Mouse (Mus musculus) neural tube, embryonic 11.5 days (tissue): ENCODE measurements around the gene Riiad1. TPM values are rescaled to one million over a fixed set of nuclear protein-coding genes. Genes with fewer than 3 reads are reported as not detected.

ENCODE experiments used
- ATAC-seq: fragments of 200-750 bp; cut with Nextera tagmentation; 2 replicates; pipeline ENCODE4 v1.8.0; 2017; ENCODE audit warnings: moderate number of reproducible peaks, mild to moderate bottlenecking, moderate TSS enrichment, moderate library complexity; ENCODE audit not compliant: insufficient read depth, low FRiP score, low TSS enrichment
- DNase-seq: peaks from one replicate; pipeline ENCODE4 v3.0.0-alpha.2; 2015; ENCODE audit warnings: low spot score
- H3K27ac ChIP-seq: fragments of 300-500 bp; sonication (generic); 2 replicates; pipeline ENCODE4 v1.5.1; 2014; ENCODE audit warnings: low read depth, mild to moderate bottlenecking, low read length
- H3K27me3 ChIP-seq: fragments of 300-500 bp; sonication (generic); 2 replicates; pipeline ENCODE4 v1.6.1; 2014; ENCODE audit warnings: mild to moderate bottlenecking, low read length, mixed read lengths; ENCODE audit not compliant: control insufficient read depth, insufficient read depth
- H3K36me3 ChIP-seq: fragments of 300-500 bp; sonication (generic); 2 replicates; pipeline ENCODE4 v1.6.1; 2014; ENCODE audit warnings: mild to moderate bottlenecking, low read length, moderate library complexity, mixed read lengths; ENCODE audit not compliant: control insufficient read depth, insufficient read depth
- H3K4me1 ChIP-seq: fragments of 300-500 bp; sonication (generic); 2 replicates; pipeline ENCODE4 v1.6.1; 2014; ENCODE audit warnings: low read length, mixed read lengths; ENCODE audit not compliant: control insufficient read depth, insufficient read depth
- H3K4me2 ChIP-seq: fragments of 300-500 bp; sonication (generic); 2 replicates; pipeline ENCODE4 v1.6.1; 2014; ENCODE audit warnings: low read depth, mild to moderate bottlenecking, moderate library complexity
- H3K4me3 ChIP-seq: fragments of 300-500 bp; sonication (generic); 2 replicates; pipeline ENCODE4 v1.5.1; 2014; ENCODE audit warnings: low read depth, low read length
- H3K9ac ChIP-seq: fragments of 300-500 bp; sonication (generic); 2 replicates; pipeline ENCODE4 v1.6.1; 2014; ENCODE audit warnings: mild to moderate bottlenecking, low read length
- H3K9me3 ChIP-seq: fragments of 300-500 bp; sonication (generic); 2 replicates; pipeline ENCODE4 v1.6.1; 2016; ENCODE audit warnings: low read length; ENCODE audit not compliant: control insufficient read depth
- WGBS: fragments of 180-500 bp; shearing (Covaris S2); extraction: QIAGEN DNeasy Blood & Tissue Kit; methylation state at CpG from one replicate; pipeline ENCODE4 v1.1.7; 2014; 5-methylcytosine and 5-hydroxymethylcytosine counted together
- polyA plus RNA-seq: library from polyadenylated mRNA; unstranded; fragments of >200 nt; fragmentation: Nextera tagmentation; extraction: Ambion mirVana; gene quantifications from 2 replicates; pipeline ENCODE4 v1.2.1, GENCODE M21; 2014

Gene Riiad1
- 9.3 and 9.5 TPM in 2 replicates for polyA plus RNA-seq

DNA sequence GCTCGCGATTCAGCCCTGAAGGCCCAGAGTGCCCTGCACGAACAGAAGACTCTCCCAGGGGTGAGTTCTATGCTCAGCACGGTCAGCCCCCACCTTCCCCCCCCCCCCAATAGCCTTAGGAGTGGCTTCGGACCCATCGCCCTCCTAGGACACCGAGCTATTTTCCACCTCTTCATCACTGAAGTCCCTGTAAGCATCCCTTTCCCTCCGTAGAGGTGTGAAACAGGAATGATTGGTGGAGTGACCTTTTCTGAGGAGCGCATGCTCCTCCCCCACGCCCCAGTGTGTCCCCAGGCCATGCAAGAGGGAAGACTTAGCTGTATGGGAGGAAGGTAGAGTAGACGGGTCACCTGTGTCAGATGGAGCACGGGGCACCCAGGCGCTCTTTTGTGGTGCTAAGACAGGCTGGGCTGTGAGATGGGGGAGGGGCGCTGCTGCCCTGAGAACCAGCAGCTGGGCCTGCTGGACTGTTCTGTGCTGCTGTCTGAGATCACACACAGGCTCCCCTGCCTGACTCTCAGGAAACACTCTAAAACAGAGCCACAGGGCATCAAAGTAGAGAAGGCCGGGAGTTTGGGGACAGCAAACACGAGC is at the start of gene Riiad1:
Gene Riiad1 (minus strand): TSS at position 51 of the 594 bp plus-strand sequence.
- Histone ChIP-seq H3K36me3 (no peaks in the 10 kb centered on the region), H3K9me3 (no peaks in the 10 kb centered on the region), H3K27me3 (peaks cover 8% of the 10 kb centered on the region; the same call in 1 of the 2 replicates), H3K4me2 (peak within 1 kb of the TSS; percentile 66), H3K4me3 (peak within 1 kb of the TSS; percentile 54), H3K27ac (peak within 1 kb of the TSS; percentile 77), H3K9ac (peak within 1 kb of the TSS; percentile 78), H3K4me1 (peaks cover 48% of the 10 kb centered on the region)
- peak; percentile 66 for DNase-seq
- no peak for ATAC-seq
- 8% methylated on average over 16 of the region's 16 CpGs for WGBS

- H3K27ac ChIP-seq, result no peak overlapping the region
- ATAC-seq (no peak), DNase-seq (no peak)
- H3K4me3 ChIP-seq, result no peak overlapping the region
- no peaks in the 10 kb centered on the region for H3K36me3 ChIP-seq
- WGBS, result 72% methylated on average over 2 of the region's 2 CpGs
- H3K27me3 ChIP-seq, result no peaks in the 10 kb centered on the region
- H3K4me1 ChIP-seq, result no peaks in the 10 kb centered on the region
- H3K9me3 ChIP-seq, result no peaks in the 10 kb centered on the region
- no peak overlapping the region for H3K4me2 ChIP-seq
- H3K9ac ChIP-seq, result no peak overlapping the region
These were observed 46.6 kb upstream of the Riiad1 start for GRCm38 (mm10) chr3:94526731-94527130.

GRCm38 (mm10) chr3:94506664-94507063 is 26.5 kb upstream of the Riiad1 start:
- H3K36me3 ChIP-seq, result 0 out of 2 replicates have a peak, but pooled peaks cover 2% of the 10 kb centered on the region
- DNase-seq, result no peak
- WGBS, result 98% methylated on average over 1 of the region's 1 CpGs

DNA sequence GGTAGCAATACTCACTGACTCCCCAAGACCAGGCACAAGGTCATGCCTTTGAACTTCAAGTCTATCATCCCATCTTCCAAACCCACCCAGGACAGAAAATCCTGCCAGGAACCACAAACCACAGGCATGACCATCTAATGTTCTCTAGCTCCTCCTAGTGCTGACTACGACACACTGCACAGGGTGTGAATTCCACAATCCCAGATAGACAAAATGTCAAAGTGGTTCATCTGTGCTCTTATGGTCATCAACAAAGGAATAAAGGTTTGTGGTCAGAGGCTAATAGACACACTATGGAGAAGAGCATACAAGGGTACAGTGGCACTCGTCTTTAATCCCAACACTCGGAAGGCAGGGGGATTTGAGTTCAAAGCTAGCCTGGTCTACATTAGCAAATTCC is 22.1 kb upstream of the Riiad1 start:
- Histone ChIP-seq H3K27me3 (no peaks in the 10 kb centered on the region), H3K9ac (no peak overlapping the region), H3K9me3 (no peaks in the 10 kb centered on the region), H3K4me3 (no peak overlapping the region), H3K27ac (no peak overlapping the region), H3K36me3 (no peaks in the 10 kb centered on the region), H3K4me1 (no peaks in the 10 kb centered on the region), H3K4me2 (no peak overlapping the region)
- no peak for ATAC-seq
- DNase-seq, result no peak
- 78% methylated on average over 3 of the region's 3 CpGs for WGBS

More at GRCm38 (mm10) chr3:94506664-94507063, 26.5 kb upstream of the Riiad1 start:
- no peaks in the 10 kb centered on the region for H3K27me3 ChIP-seq
- no peaks in the 10 kb centered on the region for H3K9me3 ChIP-seq
- ATAC-seq, result no peak
- no peak overlapping the region for H3K4me2 ChIP-seq
- no peak overlapping the region for H3K27ac ChIP-seq
- H3K9ac ChIP-seq, result no peak overlapping the region
- no peaks in the 10 kb centered on the region for H3K4me1 ChIP-seq
- no peak overlapping the region for H3K4me3 ChIP-seq

DNA sequence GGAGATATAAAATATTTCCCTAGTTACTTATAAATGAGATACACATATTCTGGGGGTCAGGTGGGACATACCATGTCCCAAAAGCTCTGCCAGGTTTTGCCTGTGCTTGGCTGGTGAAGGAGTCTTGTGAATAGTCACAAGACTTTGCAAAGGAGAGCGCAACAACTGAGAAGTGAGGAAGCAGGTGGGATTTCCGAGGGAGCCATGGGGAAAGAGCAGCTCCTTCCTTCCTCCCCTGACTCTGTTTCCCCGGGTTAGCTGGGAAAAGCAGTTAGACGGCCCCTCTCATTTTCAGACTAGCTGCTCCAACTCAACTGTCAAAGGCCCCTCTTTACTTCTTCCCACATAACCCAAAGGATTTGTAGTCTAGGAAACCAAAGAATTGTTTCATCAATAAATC is 17.0 kb upstream of the Riiad1 start:
- ATAC-seq, result no peak
- no peak overlapping the region for H3K27ac ChIP-seq
- H3K9ac ChIP-seq, result no peak overlapping the region
- H3K9me3 ChIP-seq, result no peaks in the 10 kb centered on the region
- no peak overlapping the region for H3K4me3 ChIP-seq
- H3K27me3 ChIP-seq, result no peaks in the 10 kb centered on the region
- 78% methylated on average over 4 of the region's 4 CpGs for WGBS
- no peak for DNase-seq
- no peak overlapping the region for H3K4me2 ChIP-seq
- no peaks in the 10 kb centered on the region for H3K36me3 ChIP-seq
- H3K4me1 ChIP-seq, result no peaks in the 10 kb centered on the region

DNA sequence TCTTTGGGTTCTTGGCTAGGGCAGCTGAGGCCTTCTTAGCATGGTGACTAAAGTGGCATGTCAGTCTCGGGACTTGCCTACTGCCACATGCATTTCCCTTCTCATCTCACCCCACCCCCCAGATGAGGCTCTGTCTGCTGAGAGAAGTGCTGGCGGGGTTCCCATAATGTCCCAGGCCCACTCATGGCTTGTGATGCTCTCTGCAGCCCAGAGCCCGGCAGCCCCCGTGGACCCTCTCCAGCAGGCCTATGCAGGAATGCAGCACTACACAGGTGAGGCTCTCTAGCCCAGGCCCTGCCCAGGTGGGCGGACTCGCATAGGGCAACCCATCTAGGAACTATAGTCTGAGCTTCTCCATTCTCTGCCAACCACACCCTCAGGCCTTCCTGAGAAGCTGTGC is 7.4 kb upstream of the Riiad1 start:
- 88% methylated on average over 6 of the region's 6 CpGs for WGBS
- H3K27me3 ChIP-seq, result no peaks in the 10 kb centered on the region
- ATAC-seq, result no peak
- H3K4me3 ChIP-seq, result no peak overlapping the region
- H3K9me3 ChIP-seq, result no peaks in the 10 kb centered on the region
- peaks cover 5% of the 10 kb centered on the region; the same call in 1 of the 2 replicates for H3K36me3 ChIP-seq
- H3K4me2 ChIP-seq, result no peak overlapping the region
- no peak for DNase-seq
- H3K4me1 ChIP-seq, result peaks cover 27% of the 10 kb centered on the region
- H3K27ac ChIP-seq, result no peak overlapping the region
- H3K9ac ChIP-seq, result no peak overlapping the region

GRCm38 (mm10) chr3:94485922-94486321 is 5.8 kb upstream of the Riiad1 start:
- Histone ChIP-seq H3K27ac (no peak overlapping the region), H3K9ac (no peak overlapping the region), H3K4me1 (peaks cover 36% of the 10 kb centered on the region), H3K4me3 (no peak overlapping the region), H3K36me3 (peaks cover 3% of the 10 kb centered on the region; the same call in 1 of the 2 replicates), H3K27me3 (no peaks in the 10 kb centered on the region), H3K4me2 (no peak overlapping the region), H3K9me3 (no peaks in the 10 kb centered on the region)
- 80% methylated on average over 7 of the region's 7 CpGs for WGBS
- no peak for DNase-seq
- ATAC-seq, result no peak

- peaks cover 47% of the 10 kb centered on the region for H3K4me1 ChIP-seq
These were observed 3.8 kb upstream of the Riiad1 start for GRCm38 (mm10) chr3:94483790-94484439.

More at GRCm38 (mm10) chr3:94483790-94484439, 3.8 kb upstream of the Riiad1 start:
- peak; percentile 94 for ATAC-seq
- peak; percentile 96 for DNase-seq
- 15% methylated on average over 20 of the region's 20 CpGs for WGBS
- H3K4me2 ChIP-seq, result peak overlapping the region; percentile 25
- peaks cover 7% of the 10 kb centered on the region; the same call in 1 of the 2 replicates for H3K27me3 ChIP-seq
- H3K4me3 ChIP-seq, result no peak overlapping the region
- H3K9ac ChIP-seq, result no peak overlapping the region
- peaks cover 2% of the 10 kb centered on the region; the same call in 1 of the 2 replicates for H3K36me3 ChIP-seq
- no peaks in the 10 kb centered on the region for H3K9me3 ChIP-seq
- H3K27ac ChIP-seq, result peak overlapping the region; percentile 75
